Mouse (Mus musculus): ENCODE measurements around the gene Adar.
"Not testable (repeated sequence)": the region's sequence is repeated elsewhere in the genome, so short reads cannot be mapped to it uniquely, and the experiment has no call there.

Gene Adar

GRCm38 (mm10) chr3:89798518-89798917, 83.7 kb downstream of the Adar start:
- no peak for DNase-seq

- DNase-seq: no peak
Measured at GRCm38 (mm10) chr3:89799476-89799875, 84.7 kb downstream of the Adar start.

DNA sequence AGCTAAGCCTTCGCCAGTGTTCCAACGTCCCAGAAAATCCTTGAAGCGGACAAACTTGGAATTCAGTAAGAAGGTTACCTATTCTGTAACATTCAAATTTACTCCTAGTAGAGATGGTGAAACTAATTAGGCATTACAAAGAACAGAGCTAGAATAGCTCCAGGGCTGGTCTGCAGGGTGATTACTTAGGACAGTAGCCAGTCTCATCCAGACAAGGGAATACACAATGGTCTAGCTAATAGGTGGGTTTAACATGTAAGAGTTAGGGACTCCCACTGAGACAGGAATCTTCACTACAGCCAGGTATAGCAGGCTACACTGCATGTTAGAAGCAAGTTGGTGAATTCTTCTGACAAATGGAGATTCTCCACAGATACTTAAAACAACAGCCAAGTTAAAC, 85.3 kb downstream of the Adar start:
- DNase-seq: not testable (repeated sequence)

DNA sequence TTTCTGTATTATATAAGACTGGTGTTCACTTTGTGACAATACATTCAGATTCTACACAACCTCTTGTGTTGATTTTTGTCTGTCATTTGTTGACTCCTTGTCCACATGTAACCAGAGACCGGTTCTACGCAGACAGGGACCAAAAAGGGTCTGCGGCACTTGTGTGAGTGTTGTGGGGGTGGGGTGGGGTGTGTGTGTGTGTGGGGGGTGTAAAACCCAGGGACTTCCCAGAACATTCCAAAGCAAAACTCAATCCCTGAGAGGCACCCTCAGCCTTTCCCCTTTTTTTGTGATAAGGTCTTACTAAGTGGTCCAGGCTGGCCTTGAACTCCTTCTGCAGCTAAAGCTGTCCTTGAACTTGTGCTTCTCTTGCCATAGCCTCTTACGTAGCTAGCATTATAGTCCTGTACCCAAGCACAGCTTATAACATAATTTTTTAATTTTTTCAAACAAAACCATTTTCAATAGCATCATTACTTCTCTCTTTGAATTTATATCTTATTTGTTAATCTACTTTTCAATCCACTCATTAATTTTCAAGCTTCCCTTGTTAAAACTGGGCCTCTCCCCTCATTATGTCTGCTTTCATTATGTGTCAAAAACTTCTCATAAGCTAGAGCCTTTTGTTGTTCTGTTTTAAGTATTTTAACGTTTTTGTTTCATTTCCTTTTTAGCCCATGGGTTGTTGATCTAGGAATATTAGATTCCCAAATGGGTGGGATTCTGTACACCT, 86.1 kb downstream of the Adar start:
- DNase-seq: no peak

DNA sequence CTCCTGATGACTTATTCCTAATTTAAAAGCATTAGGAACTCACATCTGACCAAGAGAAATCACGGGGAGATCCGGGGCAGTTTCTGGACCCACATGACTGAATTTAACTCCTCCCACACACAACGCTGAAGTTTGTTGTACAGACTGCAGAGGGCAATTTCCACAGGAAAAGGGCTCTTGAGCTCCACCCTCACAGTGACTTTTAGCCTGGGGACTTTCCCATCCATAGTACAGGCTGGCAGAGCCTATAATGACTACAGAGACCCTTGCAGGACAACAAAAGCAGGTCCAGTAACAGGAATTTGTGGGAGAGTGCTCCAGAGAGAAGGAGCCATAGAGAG, 86.7 kb downstream of the Adar start:
- peak in 1 of 2 experiments; percentile 22 for DNase-seq

- peak in 1 of 2 experiments; percentile 17 for DNase-seq
Measured at GRCm38 (mm10) chr3:89802876-89803275, 88.1 kb downstream of the Adar start.
